Mouse (Mus musculus) spleen, adult 2 months (tissue): ENCODE results near the gene Tmem131l.

ENCODE experiments used
- CTCF ChIP-seq: fragments of 200-500 bp; IDR thresholded peaks from 2 replicates; pipeline ENCODE4 v1.5.1; 2011; ENCODE audit warnings: mild to moderate bottlenecking, inconsistent platforms; ENCODE audit not compliant: insufficient read depth, insufficient read length, insufficient replicate concordance; ENCODE audit errors: extremely low read depth
- POLR2A ChIP-seq: fragments of 200-500 bp; IDR thresholded peaks from 2 replicates; pipeline ENCODE4 v1.6.1; 2011; ENCODE audit warnings: low read depth, low read length, inconsistent platforms

- TF ChIP-seq CTCF: no peak
- no peak for TF ChIP-seq POLR2A
Observed at GRCm38 (mm10) chr3:83948801-83949200, 91.2 kb downstream of the Tmem131l start.
